Mouse (Mus musculus): ENCODE results near the gene Il6ra.

Il6ra gene

GRCm38 (mm10) chr3:89847596-89847995 is 65.4 kb downstream of the Il6ra start:
- DNase-seq (ENCODE audit: low spot score): no peak

- no peak for DNase-seq (ENCODE audit: low spot score)
Observed at GRCm38 (mm10) chr3:89847126-89847525, 65.9 kb downstream of the Il6ra start.

- DNase-seq (ENCODE audit: low spot score): no peak
Observed at GRCm38 (mm10) chr3:89845814-89846213, 67.2 kb downstream of the Il6ra start.

GRCm38 (mm10) chr3:89843148-89843547 is 69.8 kb downstream of the Il6ra start:
- no peak for DNase-seq (ENCODE audit: low spot score)

- peak; percentile 38 for DNase-seq (ENCODE audit: low spot score)
Observed at GRCm38 (mm10) chr3:89842258-89842657, 70.7 kb downstream of the Il6ra start.

GRCm38 (mm10) chr3:89835362-89835761 is 77.6 kb downstream of the Il6ra start:
- no peak for DNase-seq (ENCODE audit: low spot score)

- peak; percentile 36 for DNase-seq (ENCODE audit: low spot score)
Observed at GRCm38 (mm10) chr3:89830815-89831591, 82.0 kb downstream of the Il6ra start, which contains the start of gene She. Gene She, plus strand, starts transcription at chr3:89831370.

- DNase-seq (ENCODE audit: low spot score): no peak
Observed at GRCm38 (mm10) chr3:89826295-89826694, 86.7 kb downstream of the Il6ra start.

GRCm38 (mm10) chr3:89823594-89823993 is 89.4 kb downstream of the Il6ra start:
- DNase-seq (ENCODE audit: low spot score): no peak

- DNase-seq (ENCODE audit: low spot score): no peak
Observed at GRCm38 (mm10) chr3:89821548-89822480, 91.2 kb downstream of the Il6ra start.

GRCm38 (mm10) chr3:89821096-89821513 is 91.9 kb downstream of the Il6ra start:
- no peak for DNase-seq (ENCODE audit: low spot score)

- DNase-seq (ENCODE audit: low spot score): no peak
Observed at GRCm38 (mm10) chr3:89820311-89821095, 92.5 kb downstream of the Il6ra start.

GRCm38 (mm10) chr3:89819897-89820296 is 93.1 kb downstream of the Il6ra start:
- no peak for DNase-seq (ENCODE audit: low spot score)

GRCm38 (mm10) chr3:89818605-89819004 is 94.4 kb downstream of the Il6ra start:
- DNase-seq (ENCODE audit: low spot score): no peak

GRCm38 (mm10) chr3:89817056-89817455 is 95.9 kb downstream of the Il6ra start:
- peak; percentile 40 for DNase-seq (ENCODE audit: low spot score)

Data from ovary, postnatal 36 days (tissue).